Mouse (Mus musculus): ENCODE measurements at regions not wholly inside any gene's neighbourhood (a gene's known extent, or its start where the extent isn't known, plus 50 kb on each side); places are given as distances from the start of the nearest gene placed in this dataset.

DNA sequence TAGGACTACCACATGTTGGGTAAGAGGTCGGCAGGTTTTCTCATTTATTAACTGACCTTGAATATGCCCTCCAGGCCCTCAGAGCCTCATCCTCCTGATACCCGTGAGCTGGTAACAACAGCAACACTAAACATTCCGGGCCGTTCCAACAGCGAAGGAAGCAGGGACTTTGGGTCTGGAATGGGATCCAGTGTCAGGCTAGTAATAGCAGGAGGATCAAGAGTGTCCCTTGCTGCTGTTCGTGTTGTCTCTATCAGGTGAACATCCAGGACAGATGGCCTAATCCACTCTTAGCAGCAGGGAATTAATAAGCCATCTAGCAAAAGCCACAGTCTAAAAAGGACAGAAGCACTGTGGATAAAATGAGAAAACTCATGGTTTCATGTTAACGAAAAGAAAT, 106.7 kb downstream of the Cpeb2 start:
- TF ChIP-seq CTCF (IDR thresholded peaks at IDR 0.05; ENCODE audit: extremely low read depth, insufficient read depth, insufficient read length, insufficient replicate concordance) (no peak), POLR2A (IDR thresholded peaks at IDR 0.05; ENCODE audit: low read depth, low read length) (no peak)
